Mouse (Mus musculus) heart, adult 2 months (tissue): ENCODE measurements around the gene Scarf2.

Experiments
- CTCF ChIP-seq: fragments of 200-600 bp; IDR thresholded peaks from 2 replicates; pipeline ENCODE4 v1.8.1; 2022; ENCODE audit warnings: antibody characterized with exemption, mild to moderate bottlenecking, moderate library complexity
- EP300 ChIP-seq: fragments of 200-500 bp; IDR thresholded peaks from 2 replicates; pipeline ENCODE4 v1.6.1; 2011; ENCODE audit warnings: low read depth, low read length, control low read depth; ENCODE audit not compliant: insufficient read depth
- POLR2A ChIP-seq: fragments of 200-500 bp; IDR thresholded peaks from 2 replicates; pipeline ENCODE4 v1.6.1; 2011; ENCODE audit warnings: mild to moderate bottlenecking, low read depth, low read length, control low read depth; ENCODE audit not compliant: insufficient read depth

DNA sequence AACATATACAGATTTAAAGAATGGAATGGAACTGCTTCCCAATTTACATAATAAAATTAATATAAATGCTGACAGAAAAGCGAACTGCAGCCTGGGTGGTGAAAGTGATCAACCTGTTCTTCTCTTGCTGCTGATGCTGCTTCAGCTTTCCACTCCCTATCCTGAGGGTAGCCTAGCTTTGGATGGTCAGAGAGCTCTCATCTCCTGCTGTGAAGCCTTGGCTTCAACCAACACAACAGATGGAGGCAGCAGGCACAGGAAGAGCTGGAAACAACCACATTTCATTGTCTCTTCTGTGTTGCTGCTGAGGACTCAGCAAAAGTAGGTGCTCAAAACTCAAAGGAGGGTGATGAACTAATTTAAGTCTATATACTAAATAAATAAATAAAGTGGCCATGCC, 54.8 kb downstream of the Scarf2 start:
- TF ChIP-seq CTCF (no peak), POLR2A (no peak), EP300 (no peak)
